In genomic region chr9:86583740-86584139, GRCm38 (mm10) we compare ENCODE assay signal across 8 mouse cellular contexts. TPM values are rescaled to one million over a fixed set of nuclear protein-coding genes. Genes with fewer than 3 reads are reported as not detected.
A peak's percentile ranks its signal among the peaks of the same experiment; 100 is the strongest.
DNase-seq lines count a peak whose midpoint lies in the region; ATAC-seq and TF ChIP-seq lines count a peak whose summit lies in the region.

No protein-coding gene starts in this region.

- H3K27ac ChIP-seq in ES-E14 (ENCODE audit: insufficient read depth, low read depth, low read length, poor library complexity, severe bottlenecking), result no peak overlapping the region

- H3K9me3 ChIP-seq in ES-E14 (ENCODE audit: control insufficient read depth, insufficient read depth, low read depth, low read length), result no peaks in the 10 kb centered on the region

- DNase-seq in ES-E14 (ENCODE audit: low read depth, low spot score), result no peak
- peak; percentile 82 for DNase-seq in brain, adult 2 months (ENCODE audit: low read depth, low spot score)
- peak; percentile 52 to 83 for DNase-seq in layer of hippocampus, adult 18-20 months (ENCODE audit: low spot score in 2 of 2)
- peak; percentile 78 for DNase-seq in lung, postnatal 10 days
- peak; percentile 64 for DNase-seq in ovary, postnatal 36 days (ENCODE audit: low spot score)
- peak; percentile 63 to 69 for DNase-seq in thymus, postnatal 36 days

- H3K4me1 ChIP-seq in ES-E14 (ENCODE audit: control insufficient read depth in 2 of 2, insufficient read depth in 2 of 2, low read length in 2 of 2, poor library complexity in 1 of 2), result peaks cover 0 to 2% of the 10 kb centered on the region in 2 experiments; a peak in 2 of 4 replicates

- peak; percentile 68; the same call in 1 of the 2 replicates for ATAC-seq in erythroid progenitor cell, adult 5-6 weeks (replicated peaks; ENCODE audit: low FRiP score, poor library complexity, severe bottlenecking)
- ATAC-seq in hematopoietic stem cell, adult 5-6 weeks (replicated peaks in 1 of 2; ENCODE audit: insufficient read depth in 1 of 2, low FRiP score in 2 of 2, low TSS enrichment in 1 of 2, low read depth in 1 of 2, poor library complexity in 2 of 2, severe bottlenecking in 2 of 2), result peak; percentile 74 to 82

- no peaks in the 10 kb centered on the region for H3K36me3 ChIP-seq in ES-E14 (ENCODE audit: control insufficient read depth, insufficient read depth, low read length, poor library complexity, severe bottlenecking)

- no peak overlapping the region for H3K9ac ChIP-seq in ES-E14 (ENCODE audit: insufficient read depth, low read depth, low read length, poor library complexity, severe bottlenecking)

- in situ Hi-C loops in ES-E14 (cut with MboI; ENCODE audit: low sequenced_read_pairs in 2 of 2, unreplicated experiment in 2 of 2), result loop anchor here in 1 of 2 experiments (25.0 kb wide), 1 partner anchor 179 kb away; no protein-coding TSS in a partner anchor

- no peak overlapping the region for H3K4me3 ChIP-seq in ES-E14 (ENCODE audit: insufficient read depth in 1 of 2, low read depth in 1 of 2, low read length in 2 of 2, poor library complexity in 1 of 2, severe bottlenecking in 1 of 2)

TF ChIP-seq in ES-E14, 5 proteins besides CTCF, POLR2A, EP300 and RAD21:
- TF ChIP-seq HCFC1 (IDR thresholded peaks at IDR 0.05; ENCODE audit: borderline replicate concordance, insufficient read depth, low read length) (no peak), MAFK (IDR thresholded peaks at IDR 0.05; ENCODE audit: insufficient read depth, low read depth, low read length) (no peak), ZC3H11A (IDR thresholded peaks at IDR 0.05; ENCODE audit: borderline replicate concordance, low read depth, low read length) (peak; percentile 38; the same call in 1 of the 2 replicates), CHD2 (IDR thresholded peaks at IDR 0.05; ENCODE audit: low read depth, low read length) (no peak)

RNA-seq across cellular contexts. Expression of gene Rwdd2a, which starts 11.9 kb away (rescaled TPM):
- 5.4 and 6.4 TPM in 2 replicates for total RNA-seq in ES-E14 (2012; rRNA removed)
- total RNA-seq in erythroid progenitor cell, adult 5-6 weeks (2015; ENCODE audit: low replicate concordance), result 3.8 TPM in 1 of 2 replicates, not detected in the other
- total RNA-seq in erythroid progenitor cell, adult 5-6 weeks (2017; ENCODE audit: low replicate concordance), result not detected in 2 replicates
- total RNA-seq in hematopoietic stem cell, adult 5-6 weeks (2017), result 2.4 and 4.8 TPM in 2 replicates
- 10 to 100 TPM; 27.5 to 30.3 TPM for total RNA-seq in layer of hippocampus, adult 18-20 months (2021)

RNA-seq across cellular contexts. Expression of gene Pgm3, which starts 12.1 kb away (rescaled TPM):
- 24.0 and 24.8 TPM in 2 replicates for total RNA-seq in ES-E14 (2012; rRNA removed)
- total RNA-seq in erythroid progenitor cell, adult 5-6 weeks (2015; ENCODE audit: low replicate concordance), result 5.0 and 9.0 TPM in 2 replicates
- total RNA-seq in erythroid progenitor cell, adult 5-6 weeks (2017; ENCODE audit: low replicate concordance), result 1.5 and 2.9 TPM in 2 replicates
- 16.8 and 17.5 TPM in 2 replicates for total RNA-seq in hematopoietic stem cell, adult 5-6 weeks (2017)
- 10 to 100 TPM; 17.6 to 18.1 TPM for total RNA-seq in layer of hippocampus, adult 18-20 months (2021)
